Mouse (Mus musculus): ENCODE data around the gene Frmd5.

The Frmd5 gene

GRCm38 (mm10) chr2:121761281-121761795, 45.5 kb downstream of the Frmd5 start:
- DNase-seq = no peak

DNA sequence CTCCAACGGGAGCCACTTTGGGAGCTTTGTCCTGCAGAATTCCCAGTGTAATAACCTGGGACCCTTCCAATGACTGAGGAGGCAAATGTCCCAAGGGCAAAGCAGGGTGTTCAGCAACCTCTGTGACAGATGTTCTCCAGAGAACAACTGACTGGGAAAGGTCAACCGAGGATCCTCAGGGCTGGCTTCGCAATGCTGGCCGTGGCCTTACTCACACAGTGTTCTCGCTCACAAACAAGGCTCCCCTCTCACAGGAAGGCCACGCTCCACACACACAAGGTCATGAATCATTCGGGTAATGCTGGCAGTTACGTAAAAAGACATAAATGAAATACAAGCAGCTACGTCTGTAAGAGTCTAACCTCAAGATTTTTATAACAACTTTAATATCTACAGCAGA, 46.2 kb downstream of the Frmd5 start:
- no peak for DNase-seq

DNA sequence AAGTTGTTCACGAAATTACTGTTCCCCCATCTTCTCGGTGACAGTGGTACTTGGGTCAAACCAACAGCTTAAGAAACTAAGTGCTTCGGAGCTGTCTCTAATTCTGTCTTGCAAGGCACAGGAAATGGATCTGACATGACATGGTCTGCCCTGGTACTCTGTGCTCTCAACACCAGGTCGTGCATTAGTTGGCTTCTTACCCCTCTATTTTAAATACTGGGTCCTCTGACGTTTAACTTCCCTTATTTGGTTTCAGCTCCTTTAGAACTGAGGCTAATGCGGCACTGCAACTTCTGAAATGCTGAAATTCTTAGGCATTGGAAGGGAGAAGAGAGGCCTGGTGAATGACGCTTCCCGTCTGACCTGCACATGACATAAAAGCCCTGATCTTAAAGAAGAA, 48.6 kb downstream of the Frmd5 start:
- DNase-seq = no peak

GRCm38 (mm10) chr2:121756336-121756735, 50.6 kb downstream of the Frmd5 start:
- no peak for DNase-seq

- no peak for DNase-seq
Observed at GRCm38 (mm10) chr2:121755056-121755455, 51.8 kb downstream of the Frmd5 start.

GRCm38 (mm10) chr2:121750121-121750520, 56.8 kb downstream of the Frmd5 start:
- DNase-seq = no peak

DNA sequence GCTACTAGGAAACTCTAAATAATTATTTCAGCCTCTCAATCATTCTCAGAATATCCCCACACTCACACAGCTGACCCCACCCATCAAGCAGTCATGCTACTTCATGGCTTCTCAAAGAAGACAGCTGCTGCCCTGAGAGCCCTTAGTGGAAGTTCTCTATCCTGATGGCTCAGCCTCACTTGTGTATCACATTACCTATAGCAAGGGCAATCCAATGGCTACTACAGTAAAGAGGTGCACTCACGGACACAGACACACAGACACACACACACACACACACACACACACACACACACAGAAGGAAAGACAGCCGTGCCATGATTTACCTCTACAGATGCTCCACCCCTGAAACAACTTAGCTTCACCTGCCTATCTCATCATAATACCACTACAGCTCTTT, 65.7 kb downstream of the Frmd5 start:
- no peak for DNase-seq

GRCm38 (mm10) chr2:121739410-121739809, 67.5 kb downstream of the Frmd5 start:
- DNase-seq = no peak

GRCm38 (mm10) chr2:121733426-121733825, 73.5 kb downstream of the Frmd5 start:
- DNase-seq = no peak

DNA sequence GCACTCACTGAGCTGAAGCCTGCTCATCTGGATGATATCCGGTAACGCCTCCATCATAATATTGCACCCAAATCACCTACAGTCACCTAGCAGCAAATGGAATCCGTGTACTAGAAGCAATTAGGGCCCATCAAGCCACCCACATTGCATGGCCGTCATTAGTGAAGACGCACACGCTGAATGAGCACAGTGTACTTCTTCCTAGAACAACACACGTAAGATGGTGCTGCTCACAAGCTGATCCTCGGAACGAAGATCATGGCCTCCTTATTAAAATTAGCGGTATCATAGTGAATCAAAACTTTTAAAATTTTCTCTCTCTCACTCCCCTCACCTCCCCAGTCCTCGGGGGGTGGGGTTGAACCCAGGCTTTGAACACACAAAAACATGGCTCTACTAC, 76.4 kb downstream of the Frmd5 start:
- DNase-seq = no peak

- no peak for DNase-seq
Observed at GRCm38 (mm10) chr2:121728907-121729575, 77.8 kb downstream of the Frmd5 start.

- DNase-seq = no peak
Observed at GRCm38 (mm10) chr2:121724866-121725265, 82.0 kb downstream of the Frmd5 start.

DNA sequence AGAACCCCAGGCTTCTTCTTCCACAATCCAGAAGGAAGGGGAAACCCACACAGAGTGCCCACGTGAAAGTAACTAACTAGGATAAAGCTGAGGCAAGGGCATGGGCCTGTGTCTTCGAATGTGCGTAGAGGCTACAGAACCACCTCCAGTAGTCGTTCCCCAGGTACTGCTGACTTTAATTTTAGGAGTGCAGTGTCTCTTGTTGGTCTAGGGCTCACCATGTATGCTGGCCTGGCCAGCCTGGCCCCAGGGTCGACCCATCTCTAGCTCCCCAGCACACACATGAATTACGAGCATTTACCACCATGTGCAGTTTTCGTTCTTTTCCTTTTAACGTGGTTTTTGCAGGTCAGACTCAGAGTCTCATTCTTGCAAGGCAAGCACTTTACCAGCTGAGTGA, 83.1 kb downstream of the Frmd5 start:
- no peak for DNase-seq

- DNase-seq = no peak
Observed at GRCm38 (mm10) chr2:121719000-121719399, 87.9 kb downstream of the Frmd5 start.

- no peak for DNase-seq
Observed at GRCm38 (mm10) chr2:121717133-121717532, 89.8 kb downstream of the Frmd5 start.

DNA sequence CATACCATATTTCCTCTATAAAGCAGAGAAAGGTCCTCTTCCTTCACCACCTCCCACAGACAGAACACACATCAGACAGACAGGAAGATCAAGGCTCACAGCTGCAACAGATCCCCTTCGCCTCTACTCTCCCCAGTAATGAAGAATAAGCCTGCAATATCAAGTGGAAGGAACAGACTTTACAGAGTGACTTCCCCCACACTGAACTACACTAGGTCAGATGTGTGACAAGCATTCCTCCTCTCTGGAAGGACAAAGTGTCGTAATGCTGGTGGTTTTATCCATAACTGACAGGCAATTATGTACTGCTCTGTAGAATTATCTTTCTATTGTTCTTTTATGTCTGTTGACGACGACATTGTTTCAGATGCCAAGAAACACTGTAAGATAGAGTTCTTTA, 93.3 kb downstream of the Frmd5 start:
- no peak for DNase-seq

- no peak for DNase-seq
Observed at GRCm38 (mm10) chr2:121711748-121712384, 95.0 kb downstream of the Frmd5 start.

GRCm38 (mm10) chr2:121709096-121709495, 97.8 kb downstream of the Frmd5 start:
- no peak for DNase-seq

GRCm38 (mm10) chr2:121707461-121707860, 99.4 kb downstream of the Frmd5 start:
- no peak for DNase-seq

DNA sequence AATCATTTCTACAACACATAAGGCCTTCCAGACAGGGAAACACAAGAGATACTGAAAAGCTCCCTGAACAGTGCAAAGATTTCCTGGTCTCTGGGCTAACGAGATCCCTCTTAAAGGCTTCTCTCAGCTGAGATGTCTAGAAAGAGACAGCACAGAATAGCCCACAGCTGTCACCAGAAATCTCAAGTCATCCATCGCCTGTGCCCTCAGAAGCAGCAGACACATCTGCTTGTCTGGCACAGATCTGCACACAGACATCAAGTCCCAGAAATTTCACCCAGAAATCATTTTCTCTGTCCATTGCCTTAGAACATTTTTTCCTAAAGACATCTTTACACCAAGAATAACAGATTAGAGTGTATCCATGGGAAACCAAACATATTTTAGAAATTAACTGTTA, 101.1 kb downstream of the Frmd5 start:
- no peak for DNase-seq

GRCm38 (mm10) chr2:121699331-121699730, 107.6 kb downstream of the Frmd5 start:
- DNase-seq = no peak

DNA sequence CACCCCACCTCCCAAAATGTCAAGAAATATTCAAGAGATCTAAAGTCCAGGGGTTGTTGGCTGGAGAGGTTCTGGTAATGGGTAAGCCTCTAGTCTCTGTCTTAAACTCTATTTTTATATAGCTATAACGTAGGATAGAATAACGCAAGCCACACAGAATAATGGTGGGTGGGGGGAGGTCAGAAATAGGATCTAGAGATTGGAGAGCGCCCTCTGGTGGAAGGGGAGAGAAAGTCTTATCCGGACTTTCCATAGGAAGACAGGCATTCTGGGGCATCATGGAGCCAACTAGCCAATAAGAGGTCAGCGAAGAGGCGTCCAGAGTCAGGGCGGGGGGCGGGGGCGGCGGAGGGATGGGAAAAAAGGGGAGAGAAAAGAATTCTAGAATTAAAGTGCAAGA, 111.5 kb downstream of the Frmd5 start:
- peak in 1 of 2 experiments; percentile 3 for DNase-seq

- peak; percentile 5 to 9 for DNase-seq
Observed at GRCm38 (mm10) chr2:121688107-121688506, 118.8 kb downstream of the Frmd5 start.

- DNase-seq = no peak
Observed at GRCm38 (mm10) chr2:121683606-121684005, 123.3 kb downstream of the Frmd5 start.

DNA sequence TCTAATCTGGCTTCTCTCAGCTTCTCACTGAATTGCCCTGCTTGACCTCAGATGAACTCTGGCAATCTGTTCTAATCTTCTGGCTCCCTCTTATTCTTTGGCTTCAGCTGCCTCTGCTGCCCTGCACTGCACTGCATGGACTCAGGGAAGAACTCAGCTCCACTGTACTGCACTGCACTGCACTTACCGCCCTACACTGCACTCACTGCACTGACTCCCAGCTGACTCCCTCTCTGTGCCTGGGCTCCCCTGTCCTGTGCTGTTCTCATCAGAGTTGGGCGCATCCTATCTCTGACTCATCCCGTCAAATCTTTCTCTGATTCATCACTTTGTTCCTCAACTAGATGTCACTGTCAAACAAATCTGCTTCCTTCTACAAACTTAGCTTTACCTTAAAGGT, 124.5 kb downstream of the Frmd5 start:
- DNase-seq = no peak

Measured in kidney, adult 8-10 months (tissue).